Mouse (Mus musculus): Measurements from ENCODE around the gene Tbc1d10b. TPM values are rescaled to one million over a fixed set of nuclear protein-coding genes. Genes with fewer than 3 reads are reported as not detected.
"Not testable (repeated sequence)": the region's sequence is repeated elsewhere in the genome, so short reads cannot be mapped to it uniquely, and the experiment has no call there.

Tbc1d10b gene
- total RNA-seq, 2 experiments from 2014 or later, result 28.8 to 29.1 TPM

- intact Hi-C loops (cut with DNase I), result loop anchor here (10.0 kb wide), 1 partner anchor 127 kb away; no protein-coding TSS in a partner anchor
- DNase-seq (ENCODE audit: low spot score), result not testable (repeated sequence)
These were observed 26.5 kb downstream of the Tbc1d10b start for GRCm38 (mm10) chr7:127181724-127182123.

- intact Hi-C loops (cut with DNase I), result loop anchor here (10.0 kb wide), 1 partner anchor 126 kb away; no protein-coding TSS in a partner anchor
- DNase-seq (ENCODE audit: low spot score), result no peak
These were observed 27.5 kb downstream of the Tbc1d10b start for GRCm38 (mm10) chr7:127180783-127181182.

DNA sequence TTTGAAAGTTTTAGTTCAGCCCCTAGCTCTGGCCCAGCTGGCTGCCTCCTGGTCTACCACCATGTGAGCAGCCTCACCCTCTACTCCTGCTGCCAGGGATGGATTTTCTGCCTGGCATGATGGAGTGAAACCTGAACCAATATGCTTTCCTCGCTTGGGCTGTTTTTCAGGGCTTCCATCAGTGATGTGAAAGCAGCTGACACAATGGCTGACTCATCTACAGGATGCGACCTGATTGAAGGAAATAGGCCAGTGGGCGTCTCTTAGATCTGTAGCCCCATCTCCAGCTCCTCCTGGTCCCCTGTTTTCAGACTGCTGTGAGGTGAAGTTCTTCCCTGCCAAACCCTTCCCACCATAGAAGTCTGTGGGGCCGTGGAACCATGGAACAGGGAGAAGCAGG is 31.3 kb downstream of the Tbc1d10b start:
- intact Hi-C loops (cut with DNase I), result no loop called here
- no peak for DNase-seq (ENCODE audit: low spot score)

- intact Hi-C loops (cut with DNase I), result no loop called here
These were observed 41.8 kb downstream of the Tbc1d10b start for GRCm38 (mm10) chr7:127166501-127166900.

GRCm38 (mm10) chr7:127165607-127166493 is 42.4 kb downstream of the Tbc1d10b start:
- intact Hi-C loops (cut with DNase I), result no loop called here
- no peak for DNase-seq (ENCODE audit: low spot score)

More at GRCm38 (mm10) chr7:127166501-127166900, 41.8 kb downstream of the Tbc1d10b start:
- DNase-seq (ENCODE audit: low spot score), result no peak

GRCm38 (mm10) chr7:127164002-127164401 is 44.3 kb downstream of the Tbc1d10b start:
- no peak for DNase-seq (ENCODE audit: low spot score)

DNA sequence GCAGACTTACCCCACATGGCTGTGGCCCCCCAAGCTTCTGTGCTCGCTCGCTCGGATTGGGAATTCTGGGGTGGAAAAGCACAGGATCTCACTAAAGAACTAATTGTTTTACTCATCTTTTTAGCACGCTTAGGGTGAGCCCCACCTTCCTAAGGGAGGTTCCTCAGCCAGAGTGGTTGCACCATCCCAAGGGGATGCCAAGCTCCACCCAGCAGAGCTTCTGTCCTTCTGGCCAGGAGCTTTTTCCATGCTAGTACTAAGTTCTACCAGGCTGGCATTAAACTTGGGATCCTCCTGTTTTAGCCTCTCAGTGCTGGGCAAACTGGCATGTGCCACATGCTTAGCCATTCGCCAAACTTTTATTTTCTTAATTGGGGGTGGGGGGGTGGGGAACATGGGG is 45.7 kb downstream of the Tbc1d10b start:
- intact Hi-C loops (cut with DNase I), result no loop called here
- no peak for DNase-seq (ENCODE audit: low spot score)

More at GRCm38 (mm10) chr7:127164002-127164401, 44.3 kb downstream of the Tbc1d10b start:
- intact Hi-C loops (cut with DNase I), result no loop called here

GRCm38 (mm10) chr7:127157548-127157947 is 50.7 kb downstream of the Tbc1d10b start:
- intact Hi-C loops (cut with DNase I), result no loop called here
- DNase-seq (ENCODE audit: low spot score), result no peak

GRCm38 (mm10) chr7:127153477-127153876 is 54.8 kb downstream of the Tbc1d10b start:
- intact Hi-C loops (cut with DNase I), result no loop called here
- no peak for DNase-seq (ENCODE audit: low spot score)

DNA sequence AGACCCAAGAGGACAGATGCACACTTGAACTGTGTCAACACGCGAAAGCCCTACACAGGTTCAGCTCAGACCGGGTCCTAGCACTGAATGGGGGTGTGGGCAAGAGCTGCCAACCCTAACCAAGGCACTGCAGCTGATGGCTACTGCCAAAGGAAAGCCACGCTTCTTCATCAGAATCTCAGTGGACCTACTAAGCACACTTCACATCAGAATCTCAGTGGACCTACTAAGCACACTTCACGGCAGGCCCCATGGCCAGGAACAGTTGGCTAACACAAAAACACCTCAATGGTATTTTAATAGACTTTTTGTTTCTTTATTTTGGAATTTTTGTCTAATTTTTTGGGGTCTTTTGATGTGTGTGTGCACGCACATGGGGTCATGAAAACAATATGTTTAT is 55.8 kb downstream of the Tbc1d10b start:
- intact Hi-C loops (cut with DNase I), result no loop called here

DNA sequence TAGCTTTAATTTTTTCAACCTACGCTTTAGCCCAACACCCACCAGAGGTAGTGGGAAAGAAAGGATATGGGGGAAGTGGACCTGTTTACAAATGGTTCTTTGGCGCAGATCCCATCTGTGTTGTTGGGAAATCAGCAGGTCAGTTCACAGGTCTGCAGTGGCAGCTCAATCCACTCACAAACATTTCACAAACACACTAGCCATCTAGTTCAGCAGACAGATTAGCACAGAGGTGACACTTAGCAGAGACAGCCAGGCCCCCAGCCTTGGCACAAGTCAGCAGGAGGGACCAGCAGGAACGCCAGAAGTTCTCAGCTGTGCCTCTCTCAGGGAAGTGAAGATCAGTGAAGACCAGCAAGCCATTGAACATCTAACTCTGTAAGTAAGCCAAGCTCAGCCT is 60.4 kb downstream of the Tbc1d10b start:
- intact Hi-C loops (cut with DNase I), result no loop called here

More for the DNA sequence above, 55.8 kb downstream of the Tbc1d10b start:
- no peak for DNase-seq (ENCODE audit: low spot score)

More for the DNA sequence above, 60.4 kb downstream of the Tbc1d10b start:
- no peak for DNase-seq (ENCODE audit: low spot score)

Other genes with a start within 250 kb of the Tbc1d10b start
- 10 to 100 TPM; 52.0 to 56.6 TPM for gene Cdipt, start 232.6 kb downstream of the Tbc1d10b start, total RNA-seq (2021)
- under 1 TPM in 1 of 2 experiments, not detected in 1; 0.25 TPM for gene Cdiptos, start 232.4 kb downstream of the Tbc1d10b start, total RNA-seq (2021)
- 10 to 100 TPM; 44.9 to 47.3 TPM for gene Mvp, start 193.8 kb downstream of the Tbc1d10b start, total RNA-seq (2021)
- gene Pagr1b, start 192.0 kb downstream of the Tbc1d10b start, total RNA-seq (2021), result 1 to 10 TPM in 1 of 2 experiments, not detected in 1; 1.7 TPM
- 10 to 100 TPM; 12.5 to 12.9 TPM for gene Pagr1a, start 191.1 kb downstream of the Tbc1d10b start, total RNA-seq (2021)
- gene Gm42742, start 187.4 kb downstream of the Tbc1d10b start, total RNA-seq (2021), result 10 to 100 TPM; 21.5 to 22.6 TPM
- 1 to 10 TPM in 1 of 2 experiments, under 1 TPM in 1; 0.60 to 1.2 TPM for gene Prrt2, start 187.3 kb downstream of the Tbc1d10b start, total RNA-seq (2021)
- gene Maz, start 181.4 kb downstream of the Tbc1d10b start, total RNA-seq (2021), result 10 to 100 TPM; 66.7 to 69.1 TPM
- 1 to 10 TPM; 1.7 to 2.3 TPM for gene Kif22, start 166.0 kb downstream of the Tbc1d10b start, total RNA-seq (2021)
- gene Zg16, start 121.1 kb downstream of the Tbc1d10b start, total RNA-seq (2021), result not detected
- 1 to 10 TPM; 1.4 to 1.7 TPM for gene AI467606, start 117.1 kb downstream of the Tbc1d10b start, total RNA-seq (2021)
- gene Qprt, start 86.2 kb downstream of the Tbc1d10b start, total RNA-seq (2021), result not detected
- gene Spn, start 70.6 kb downstream of the Tbc1d10b start, total RNA-seq (2021), result under 1 TPM; 0.36 to 0.56 TPM
- gene Cd2bp2, start 12.4 kb downstream of the Tbc1d10b start, total RNA-seq (2021), result 10 to 100 TPM; 35.6 to 38.1 TPM
- gene Mylpf, start 422 bp upstream of the Tbc1d10b start, total RNA-seq (2021), result 1 to 10 TPM in 1 of 2 experiments, under 1 TPM in 1; 0.99 to 2.9 TPM
- 1 to 10 TPM; 6.0 to 7.1 TPM for gene Zfp553, start 24.6 kb upstream of the Tbc1d10b start, total RNA-seq (2021)
- gene Sept1, start 24.7 kb upstream of the Tbc1d10b start, total RNA-seq (2021), result 1 to 10 TPM; 3.2 to 6.7 TPM
- gene Zfp771, start 35.8 kb upstream of the Tbc1d10b start, total RNA-seq (2021), result 10 to 100 TPM; 17.1 to 20.9 TPM
- 10 to 100 TPM; 46.7 to 47.5 TPM for gene Dctpp1, start 52.2 kb upstream of the Tbc1d10b start, total RNA-seq (2021)
- gene Sephs2, start 65.6 kb upstream of the Tbc1d10b start, total RNA-seq (2021), result 10 to 100 TPM; 27.8 to 30.0 TPM
- 1 to 10 TPM; 1.2 to 2.0 TPM for gene Itgal, start 87.8 kb upstream of the Tbc1d10b start, total RNA-seq (2021)
- 10 to 100 TPM; 35.4 to 41.3 TPM for gene Zfp768, start 137.1 kb upstream of the Tbc1d10b start, total RNA-seq (2021)
- gene Zfp747, start 167.6 kb upstream of the Tbc1d10b start, total RNA-seq (2021), result 1 to 10 TPM; 3.4 to 4.7 TPM
- gene 9130019O22Rik, start 178.7 kb upstream of the Tbc1d10b start, total RNA-seq (2021), result 1 to 10 TPM; 2.2 to 2.3 TPM
- 1 to 10 TPM; 4.4 to 5.3 TPM for gene E430018J23Rik, start 185.2 kb upstream of the Tbc1d10b start, total RNA-seq (2021)
- 1 to 10 TPM; 2.7 to 2.8 TPM for gene Zfp764, start 198.4 kb upstream of the Tbc1d10b start, total RNA-seq (2021)
- gene Zfp688, start 213.6 kb upstream of the Tbc1d10b start, total RNA-seq (2021), result 1 to 10 TPM; 2.8 TPM
- 1 to 10 TPM; 1.7 to 1.9 TPM for gene Zfp689, start 240.7 kb upstream of the Tbc1d10b start, total RNA-seq (2021)

Data from heart, postnatal 25 days (tissue).